8 mouse cellular contexts compared by ENCODE assay signal in genomic region chrX:73342483-73342895, GRCm38 (mm10). TPM values are rescaled to one million over a fixed set of nuclear protein-coding genes. Genes with fewer than 3 reads are reported as not detected.
A peak's percentile ranks its signal among the peaks of the same experiment; 100 is the strongest.
DNase-seq lines count a peak whose midpoint lies in the region; ATAC-seq lines count a peak whose summit lies in the region.

Gene Zfp275, plus strand, starts transcription at chrX:73342621.

- H3K4me1 ChIP-seq in hindbrain, embryonic 15.5 days (replicated peaks), result peaks cover 9% of the 10 kb centered on the region; the same call in 1 of the 2 replicates

- peak; percentile 82 for DNase-seq in NIH3T3 (ENCODE audit: low read depth)
- DNase-seq in cerebellum, postnatal 14 days, result peak; percentile 76 to 83
- DNase-seq in gastrocnemius, adult 18-20 months (ENCODE audit: low spot score), result peak; percentile 68
- peak; percentile 46 for DNase-seq in left cerebral cortex, adult 11 months (ENCODE audit: low spot score)
- DNase-seq in lung, postnatal 4 days, result peak; percentile 83 to 90
- DNase-seq in right cerebral cortex, postnatal 10 days (ENCODE audit: low spot score in 2 of 2), result peak; percentile 82 to 83
- peak; percentile 74 for DNase-seq in urinary bladder, postnatal 14 days (ENCODE audit: low spot score)

- 24% methylated on average over 37 of the region's 37 CpGs for WGBS in hindbrain, embryonic 15.5 days

- H3K4me3 ChIP-seq in hindbrain, embryonic 15.5 days, result peak within 1 kb of the TSS; percentile 59

- peak within 1 kb of the TSS; percentile 63 for H3K4me2 ChIP-seq in hindbrain, embryonic 15.5 days

- H3K27me3 ChIP-seq in hindbrain, embryonic 15.5 days, result no peaks in the 10 kb centered on the region

- peak within 1 kb of the TSS; percentile 57 for H3K9ac ChIP-seq in hindbrain, embryonic 15.5 days

- no peaks in the 10 kb centered on the region for H3K9me3 ChIP-seq in hindbrain, embryonic 15.5 days

- no peaks in the 10 kb centered on the region for H3K36me3 ChIP-seq in hindbrain, embryonic 15.5 days

- peak within 1 kb of the TSS; percentile 81 for H3K27ac ChIP-seq in hindbrain, embryonic 15.5 days (replicated peaks)

- peak; percentile 94 for ATAC-seq in hindbrain, embryonic 15.5 days (ENCODE audit: low FRiP score, low read depth)

RNA-seq across cellular contexts. Expression of gene Zfp275, which starts in this region (rescaled TPM):
- total RNA-seq in gastrocnemius, adult 18-20 months (2021), result 1 to 10 TPM; 4.1 to 4.5 TPM
- polyA plus RNA-seq in hindbrain, embryonic 15.5 days (2015; fragmentation: Nextera tagmentation; extraction: Ambion mirVana), result 10.4 and 10.8 TPM in 2 replicates

Comparison
In these comparisons a context has a peak if more than half of its experiments do, and no peak if none do; other contexts are left out.
1. Peak in every context shown above with its lines: DNase-seq, ATAC-seq, H3K4me3 ChIP-seq and H3K27ac ChIP-seq.